Mouse (Mus musculus) thymus, adult 2 months (tissue): ENCODE data around the gene B9d2.

ENCODE experiments used
- CTCF ChIP-seq: fragments of 200-500 bp; IDR thresholded peaks from 2 replicates; pipeline ENCODE4 v1.5.1; 2012; ENCODE audit warnings: mild to moderate bottlenecking, control low read depth, low read length, moderate library complexity, borderline replicate concordance; ENCODE audit not compliant: control insufficient read depth, poor library complexity, insufficient read depth; ENCODE audit errors: extremely low read depth
- POLR2A ChIP-seq: fragments of 200-500 bp; IDR thresholded peaks from 2 replicates; pipeline ENCODE4 v1.6.1; 2012; ENCODE audit warnings: mild to moderate bottlenecking, low read length, control low read depth, moderate library complexity; ENCODE audit not compliant: control insufficient read depth, poor library complexity, insufficient read depth; ENCODE audit errors: extremely low read depth

GRCm38 (mm10) chr7:25651281-25651680 is 29.3 kb upstream of the B9d2 start:
- TF ChIP-seq POLR2A (no peak), CTCF (no peak)
